Mouse (Mus musculus) liver, embryonic 14.5 days (tissue): ENCODE results near the gene Trappc2l.

Source experiments
- CTCF ChIP-seq: IDR thresholded peaks from 2 replicates; pipeline ENCODE4 v1.5.1; 2016; ENCODE audit warnings: antibody characterized with exemption, low read depth, control low read depth
- EP300 ChIP-seq: IDR thresholded peaks from 2 replicates; pipeline ENCODE4 v1.6.1; 2016; ENCODE audit warnings: antibody characterized with exemption, low read depth

- no peak for TF ChIP-seq CTCF
- TF ChIP-seq EP300, result no peak
Measured at GRCm38 (mm10) chr8:122665667-122666316, 54.4 kb downstream of the Trappc2l start.
